Mouse (Mus musculus): ENCODE measurements around the gene Cd244a. TPM values are rescaled to one million over a fixed set of nuclear protein-coding genes. Genes with fewer than 3 reads are reported as not detected.

The Cd244a gene
- polyA plus RNA-seq, 1 experiment from 2014 or later = 0.50 TPM

- Histone ChIP-seq H3K27ac (no peak overlapping the region), H3K4me3 (no peak overlapping the region), H3K36me3 (no peaks in the 10 kb centered on the region), H3K9me3 (replicated peaks) (no peaks in the 10 kb centered on the region), H3K27me3 (replicated peaks) (no peaks in the 10 kb centered on the region), H3K4me2 (no peak overlapping the region), H3K9ac (no peak overlapping the region), H3K4me1 (peaks cover 13% of the 10 kb centered on the region)
- 22% methylated on average over 2 of the region's 2 CpGs for WGBS (ENCODE audit: insufficient replicate concordance)
- peak; percentile 89 for ATAC-seq
Observed at GRCm38 (mm10) chr1:171584584-171584983, 25.6 kb downstream of the Cd244a start.

- no peak for ATAC-seq
- 53% methylated on average over 3 of the region's 3 CpGs for WGBS (ENCODE audit: insufficient replicate concordance)
Observed at GRCm38 (mm10) chr1:171604686-171605085, 45.7 kb downstream of the Cd244a start.

GRCm38 (mm10) chr1:171606656-171607055 is 47.7 kb downstream of the Cd244a start:
- Histone ChIP-seq H3K9ac (no peak overlapping the region), H3K4me3 (no peak overlapping the region), H3K27me3 (replicated peaks) (no peaks in the 10 kb centered on the region; the same call in 1 of the 2 replicates), H3K9me3 (replicated peaks) (no peaks in the 10 kb centered on the region), H3K27ac (no peak overlapping the region), H3K4me2 (no peak overlapping the region), H3K4me1 (no peaks in the 10 kb centered on the region), H3K36me3 (no peaks in the 10 kb centered on the region)
- ATAC-seq = no peak
- WGBS (ENCODE audit: insufficient replicate concordance) = 55% methylated on average over 3 of the region's 3 CpGs

More at GRCm38 (mm10) chr1:171604686-171605085, 45.7 kb downstream of the Cd244a start:
- Histone ChIP-seq H3K9ac (no peak overlapping the region), H3K9me3 (replicated peaks) (no peaks in the 10 kb centered on the region), H3K4me1 (no peaks in the 10 kb centered on the region), H3K4me3 (no peak overlapping the region), H3K27ac (no peak overlapping the region), H3K36me3 (no peaks in the 10 kb centered on the region), H3K27me3 (replicated peaks) (peaks cover 9% of the 10 kb centered on the region; the same call in 1 of the 2 replicates), H3K4me2 (no peak overlapping the region)

- no peak for ATAC-seq
- H3K27ac ChIP-seq = no peak within 1 kb of the TSS
- WGBS (ENCODE audit: insufficient replicate concordance) = 28% methylated on average over 9 of the region's 9 CpGs
- H3K9ac ChIP-seq = no peak within 1 kb of the TSS
- no peaks in the 10 kb centered on the region; the same call in 1 of the 2 replicates for H3K27me3 ChIP-seq (replicated peaks)
- no peaks in the 10 kb centered on the region for H3K36me3 ChIP-seq
- H3K4me3 ChIP-seq = no peak within 1 kb of the TSS
- no peaks in the 10 kb centered on the region for H3K9me3 ChIP-seq (replicated peaks)
- H3K4me2 ChIP-seq = no peak within 1 kb of the TSS
- H3K4me1 ChIP-seq = no peaks in the 10 kb centered on the region
Observed at GRCm38 (mm10) chr1:171607176-171607575, 48.2 kb downstream of the Cd244a start, which contains the start of gene Ly9. Gene Ly9 (minus strand): TSS chr1:171607410.

GRCm38 (mm10) chr1:171610026-171610425 is 51.0 kb downstream of the Cd244a start:
- 71% methylated on average over 2 of the region's 2 CpGs for WGBS (ENCODE audit: insufficient replicate concordance)
- no peak overlapping the region for H3K4me2 ChIP-seq

GRCm38 (mm10) chr1:171610781-171611180 is 51.8 kb downstream of the Cd244a start:
- no peak for ATAC-seq
- Histone ChIP-seq H3K36me3 (no peaks in the 10 kb centered on the region), H3K27ac (no peak overlapping the region), H3K9me3 (replicated peaks) (no peaks in the 10 kb centered on the region), H3K9ac (no peak overlapping the region), H3K27me3 (replicated peaks) (no peaks in the 10 kb centered on the region; the same call in 1 of the 2 replicates), H3K4me3 (no peak overlapping the region), H3K4me2 (no peak overlapping the region), H3K4me1 (no peaks in the 10 kb centered on the region)
- WGBS (ENCODE audit: insufficient replicate concordance) = 15% methylated on average over 1 of the region's 1 CpGs

More at GRCm38 (mm10) chr1:171610026-171610425, 51.0 kb downstream of the Cd244a start:
- ATAC-seq = no peak
- H3K36me3 ChIP-seq = no peaks in the 10 kb centered on the region
- no peaks in the 10 kb centered on the region; the same call in 1 of the 2 replicates for H3K27me3 ChIP-seq (replicated peaks)
- H3K9ac ChIP-seq = no peak overlapping the region
- no peak overlapping the region for H3K27ac ChIP-seq
- H3K4me1 ChIP-seq = no peaks in the 10 kb centered on the region
- no peaks in the 10 kb centered on the region for H3K9me3 ChIP-seq (replicated peaks)
- no peak overlapping the region for H3K4me3 ChIP-seq

GRCm38 (mm10) chr1:171613962-171614361 is 55.0 kb downstream of the Cd244a start:
- Histone ChIP-seq H3K27ac (no peak overlapping the region), H3K4me2 (no peak overlapping the region), H3K4me3 (no peak overlapping the region), H3K4me1 (no peaks in the 10 kb centered on the region), H3K9ac (no peak overlapping the region), H3K36me3 (no peaks in the 10 kb centered on the region), H3K9me3 (replicated peaks) (no peaks in the 10 kb centered on the region), H3K27me3 (replicated peaks) (no peaks in the 10 kb centered on the region; the same call in 1 of the 2 replicates)
- WGBS (ENCODE audit: insufficient replicate concordance) = 18% methylated on average over 2 of the region's 2 CpGs
- no peak for ATAC-seq

- no peak overlapping the region for H3K4me2 ChIP-seq
- ATAC-seq = no peak
- 58% methylated on average over 11 of the region's 11 CpGs for WGBS (ENCODE audit: insufficient replicate concordance)
- H3K4me3 ChIP-seq = no peak overlapping the region
- no peak overlapping the region for H3K9ac ChIP-seq
- no peaks in the 10 kb centered on the region; the same call in 1 of the 2 replicates for H3K27me3 ChIP-seq (replicated peaks)
- no peaks in the 10 kb centered on the region for H3K36me3 ChIP-seq
- no peaks in the 10 kb centered on the region for H3K4me1 ChIP-seq
- no peaks in the 10 kb centered on the region for H3K9me3 ChIP-seq (replicated peaks)
- no peak overlapping the region for H3K27ac ChIP-seq
Observed at GRCm38 (mm10) chr1:171616881-171617515, 58.0 kb downstream of the Cd244a start.

- Histone ChIP-seq H3K4me1 (no peaks in the 10 kb centered on the region), H3K9ac (no peak overlapping the region), H3K36me3 (no peaks in the 10 kb centered on the region), H3K27me3 (replicated peaks) (no peaks in the 10 kb centered on the region), H3K9me3 (replicated peaks) (no peaks in the 10 kb centered on the region), H3K27ac (no peak overlapping the region), H3K4me2 (no peak overlapping the region), H3K4me3 (no peak overlapping the region)
- WGBS (ENCODE audit: insufficient replicate concordance) = 47% methylated on average over 8 of the region's 8 CpGs
- ATAC-seq = no peak
Observed at GRCm38 (mm10) chr1:171619001-171619400, 60.0 kb downstream of the Cd244a start.

GRCm38 (mm10) chr1:171619645-171620044 is 60.7 kb downstream of the Cd244a start:
- H3K4me3 ChIP-seq = no peak overlapping the region
- H3K4me2 ChIP-seq = no peak overlapping the region
- WGBS (ENCODE audit: insufficient replicate concordance) = 55% methylated on average over 3 of the region's 3 CpGs
- no peak overlapping the region for H3K9ac ChIP-seq
- H3K27me3 ChIP-seq (replicated peaks) = no peaks in the 10 kb centered on the region
- ATAC-seq = no peak
- no peak overlapping the region for H3K27ac ChIP-seq
- no peaks in the 10 kb centered on the region for H3K9me3 ChIP-seq (replicated peaks)
- H3K36me3 ChIP-seq = no peaks in the 10 kb centered on the region
- H3K4me1 ChIP-seq = no peaks in the 10 kb centered on the region

GRCm38 (mm10) chr1:171620091-171620490 is 61.1 kb downstream of the Cd244a start:
- H3K9me3 ChIP-seq (replicated peaks) = no peaks in the 10 kb centered on the region
- WGBS (ENCODE audit: insufficient replicate concordance) = 75% methylated on average over 6 of the region's 6 CpGs
- H3K9ac ChIP-seq = no peak overlapping the region
- no peaks in the 10 kb centered on the region for H3K36me3 ChIP-seq
- no peaks in the 10 kb centered on the region for H3K4me1 ChIP-seq
- H3K4me3 ChIP-seq = no peak overlapping the region
- H3K27ac ChIP-seq = no peak overlapping the region
- H3K4me2 ChIP-seq = no peak overlapping the region
- no peak for ATAC-seq
- no peaks in the 10 kb centered on the region for H3K27me3 ChIP-seq (replicated peaks)

GRCm38 (mm10) chr1:171627801-171628200 is 68.8 kb downstream of the Cd244a start:
- WGBS (ENCODE audit: insufficient replicate concordance) = 52% methylated on average over 3 of the region's 3 CpGs
- no peak overlapping the region for H3K9ac ChIP-seq
- H3K4me1 ChIP-seq = no peaks in the 10 kb centered on the region

More at GRCm38 (mm10) chr1:171627801-171628200, 68.8 kb downstream of the Cd244a start:
- no peak overlapping the region for H3K4me3 ChIP-seq
- no peaks in the 10 kb centered on the region for H3K9me3 ChIP-seq (replicated peaks)
- no peak overlapping the region for H3K4me2 ChIP-seq
- no peaks in the 10 kb centered on the region for H3K36me3 ChIP-seq
- H3K27ac ChIP-seq = no peak overlapping the region
- no peak for ATAC-seq
- no peaks in the 10 kb centered on the region for H3K27me3 ChIP-seq (replicated peaks)

All from liver, embryonic 12.5 days (tissue).